Mouse (Mus musculus) 3T3-L1 (cell line): ENCODE data around the gene Mmadhc.
A peak's percentile ranks its signal among the peaks of the same experiment; 100 is the strongest.

ENCODE experiments used
- DNase-seq: peaks from one replicate; pipeline ENCODE4 v3.0.0-alpha.2; 2015; ENCODE audit warnings: low read depth, low spot score

Gene Mmadhc

DNA sequence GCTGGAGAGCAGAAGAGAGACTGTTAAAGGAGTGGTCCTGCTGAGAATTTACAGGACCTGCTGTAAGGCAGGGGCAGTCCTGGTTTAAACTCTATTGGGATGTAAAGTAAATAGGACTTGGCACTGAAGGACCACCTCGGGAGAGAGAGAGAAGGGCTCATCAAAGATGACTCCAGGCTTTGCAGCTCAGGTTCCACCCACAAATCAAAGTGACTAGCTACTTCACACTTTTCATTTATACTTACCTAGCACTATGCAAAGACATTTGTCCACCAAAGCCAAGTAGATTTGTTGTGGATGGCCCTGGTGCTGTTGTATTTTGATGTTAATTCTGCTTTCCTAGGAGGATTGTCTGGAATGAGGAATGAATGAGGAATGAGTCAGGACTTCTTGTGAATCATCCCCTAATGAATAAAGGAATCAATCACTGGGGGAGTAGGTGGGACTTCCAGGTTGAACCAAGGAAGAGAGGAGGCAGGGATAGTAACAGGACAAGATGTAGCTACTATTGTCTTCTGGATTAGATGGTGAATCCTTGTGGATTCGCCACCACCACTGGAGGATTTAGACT is 31.3 kb downstream of the Mmadhc start:
- peak; percentile 81 for DNase-seq

DNA sequence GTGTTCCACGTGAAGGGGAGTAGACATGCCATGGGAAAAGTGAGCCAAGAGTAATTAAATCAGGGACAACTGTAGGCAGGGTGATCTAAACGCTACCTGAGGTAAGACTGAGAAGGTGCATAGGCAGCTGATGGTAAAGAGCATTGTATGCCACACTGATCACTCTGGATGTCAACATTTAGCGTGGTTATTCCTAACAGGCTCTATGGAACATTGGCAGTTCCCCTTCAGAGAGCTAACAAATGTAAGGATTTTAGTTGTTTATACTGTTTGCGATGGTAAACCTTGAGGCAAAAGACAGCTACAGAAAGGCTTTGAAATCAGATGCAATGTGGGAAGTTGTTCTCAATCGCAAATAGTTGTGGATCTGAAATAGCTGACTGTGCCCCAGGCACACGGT is 32.5 kb downstream of the Mmadhc start:
- DNase-seq = no peak

DNA sequence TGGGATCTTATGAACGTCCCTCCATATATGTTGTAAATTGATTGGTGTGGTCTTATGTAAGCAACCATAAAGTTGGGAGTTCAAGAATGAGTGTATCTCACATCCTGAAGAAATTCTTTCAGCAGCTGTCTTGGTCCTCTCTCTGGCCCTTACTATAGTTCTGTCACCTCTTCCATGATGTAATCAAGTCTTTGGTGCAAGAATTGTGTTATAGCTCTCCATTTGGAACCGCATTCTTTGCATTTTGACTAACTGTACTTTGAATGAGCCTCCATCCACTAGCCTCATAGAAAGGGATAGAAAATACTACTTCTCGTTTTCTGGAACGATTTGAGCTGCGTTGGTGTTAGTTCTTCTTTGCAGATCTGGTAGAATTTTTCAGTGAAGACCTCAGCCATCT is 41.6 kb downstream of the Mmadhc start:
- DNase-seq = no peak

DNA sequence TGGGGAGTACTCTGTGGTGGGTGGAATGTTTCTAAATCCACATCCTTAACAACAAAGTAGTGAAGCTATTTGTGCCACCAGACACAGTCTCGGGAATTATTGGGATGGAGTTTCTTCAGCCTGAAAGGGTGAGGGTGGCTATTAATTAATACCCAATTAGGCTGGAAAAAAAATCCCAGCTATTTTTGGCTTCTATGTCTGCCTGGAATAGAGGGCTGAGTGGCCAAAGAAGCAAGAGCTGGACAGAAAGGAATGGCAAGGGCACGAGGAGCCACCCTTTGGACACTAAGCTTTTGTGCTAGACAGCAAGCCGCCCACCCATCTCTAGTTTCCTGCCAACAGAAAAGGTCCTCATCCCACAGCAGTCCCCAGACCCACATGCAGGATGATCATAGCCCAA is 48.0 kb downstream of the Mmadhc start:
- no peak for DNase-seq

DNA sequence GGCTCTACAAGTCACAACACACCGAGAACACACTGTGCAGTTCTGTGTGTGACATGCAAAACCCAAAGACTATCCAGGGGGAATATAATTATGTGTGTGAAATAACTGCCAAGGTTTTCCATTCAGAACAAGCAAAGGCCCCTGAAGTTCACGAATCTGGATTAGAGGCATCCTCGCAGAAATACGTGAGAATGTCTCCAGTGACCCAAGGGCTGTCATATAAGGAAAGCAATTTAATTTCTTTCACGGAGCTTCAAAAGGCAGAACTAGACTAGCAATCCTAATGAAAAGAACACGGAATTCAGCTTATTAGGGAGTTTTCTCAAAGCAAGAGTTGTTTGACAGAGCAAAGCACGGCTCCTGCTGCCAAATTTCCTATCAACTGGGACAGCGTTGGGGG is 63.1 kb downstream of the Mmadhc start:
- no peak for DNase-seq
